Mouse (Mus musculus): ENCODE data around the gene Ankrd33b.

The Ankrd33b gene

GRCm38 (mm10) chr15:31367481-31368200 lies at the start of gene Ankrd33b:
TSS of gene Ankrd33b (minus strand) at chr15:31367726.
- in situ Hi-C loops (cut with MboI) = no loop called here

- in situ Hi-C loops (cut with MboI) = no loop called here
These were observed 47.7 kb upstream of the Ankrd33b start for GRCm38 (mm10) chr15:31415181-31415580.

GRCm38 (mm10) chr15:31414179-31414898 lies 46.8 kb upstream of the Ankrd33b start:
- in situ Hi-C loops (cut with MboI) = no loop called here

- in situ Hi-C loops (cut with MboI) = no loop called here
These were observed 46.1 kb upstream of the Ankrd33b start for GRCm38 (mm10) chr15:31413662-31414061.

- in situ Hi-C loops (cut with MboI) = no loop called here
These were observed 45.4 kb upstream of the Ankrd33b start for GRCm38 (mm10) chr15:31412933-31413332.

- in situ Hi-C loops (cut with MboI) = no loop called here
These were observed 44.9 kb upstream of the Ankrd33b start for GRCm38 (mm10) chr15:31412436-31412835.

- in situ Hi-C loops (cut with MboI) = no loop called here
These were observed 40.0 kb upstream of the Ankrd33b start for GRCm38 (mm10) chr15:31407490-31407889.

- in situ Hi-C loops (cut with MboI) = no loop called here
These were observed 39.4 kb upstream of the Ankrd33b start for GRCm38 (mm10) chr15:31406881-31407280.

GRCm38 (mm10) chr15:31404346-31404745 lies 36.8 kb upstream of the Ankrd33b start:
- in situ Hi-C loops (cut with MboI) = no loop called here

- in situ Hi-C loops (cut with MboI) = no loop called here
These were observed 34.8 kb upstream of the Ankrd33b start for GRCm38 (mm10) chr15:31402200-31402892.

- in situ Hi-C loops (cut with MboI) = no loop called here
These were observed 33.4 kb upstream of the Ankrd33b start for GRCm38 (mm10) chr15:31400974-31401373.

GRCm38 (mm10) chr15:31398769-31399168 lies 31.2 kb upstream of the Ankrd33b start:
- in situ Hi-C loops (cut with MboI) = no loop called here

GRCm38 (mm10) chr15:31397379-31397778 lies 29.9 kb upstream of the Ankrd33b start:
- in situ Hi-C loops (cut with MboI) = no loop called here

- in situ Hi-C loops (cut with MboI) = no loop called here
These were observed 29.2 kb upstream of the Ankrd33b start for GRCm38 (mm10) chr15:31396755-31397154.

GRCm38 (mm10) chr15:31395986-31396385 lies 28.5 kb upstream of the Ankrd33b start:
- in situ Hi-C loops (cut with MboI) = no loop called here

- in situ Hi-C loops (cut with MboI) = no loop called here
These were observed 25.9 kb upstream of the Ankrd33b start for GRCm38 (mm10) chr15:31393402-31393801.

- in situ Hi-C loops (cut with MboI) = no loop called here
These were observed 25.2 kb upstream of the Ankrd33b start for GRCm38 (mm10) chr15:31392705-31393104.

GRCm38 (mm10) chr15:31392135-31392534 lies 24.6 kb upstream of the Ankrd33b start:
- in situ Hi-C loops (cut with MboI) = no loop called here

GRCm38 (mm10) chr15:31381936-31382468 lies 14.5 kb upstream of the Ankrd33b start:
- in situ Hi-C loops (cut with MboI) = no loop called here

- in situ Hi-C loops (cut with MboI) = no loop called here
These were observed 11.9 kb upstream of the Ankrd33b start for GRCm38 (mm10) chr15:31379471-31379870.

GRCm38 (mm10) chr15:31375212-31375611 lies 7.7 kb upstream of the Ankrd33b start:
- in situ Hi-C loops (cut with MboI) = no loop called here

- in situ Hi-C loops (cut with MboI) = no loop called here
These were observed 1.6 kb upstream of the Ankrd33b start for GRCm38 (mm10) chr15:31369125-31369612.

All from mature B cell (primary cell).